Mouse (Mus musculus) kidney, postnatal 4 days (tissue): ENCODE measurements around the gene Tecpr2.

Experiments used
- DNase-seq, 2 experiments: peaks; one replicate each; pipeline ENCODE4 v3.0.0; 2021; ENCODE audit warnings: mixed read lengths in 2 of 2

Tecpr2 gene

DNA sequence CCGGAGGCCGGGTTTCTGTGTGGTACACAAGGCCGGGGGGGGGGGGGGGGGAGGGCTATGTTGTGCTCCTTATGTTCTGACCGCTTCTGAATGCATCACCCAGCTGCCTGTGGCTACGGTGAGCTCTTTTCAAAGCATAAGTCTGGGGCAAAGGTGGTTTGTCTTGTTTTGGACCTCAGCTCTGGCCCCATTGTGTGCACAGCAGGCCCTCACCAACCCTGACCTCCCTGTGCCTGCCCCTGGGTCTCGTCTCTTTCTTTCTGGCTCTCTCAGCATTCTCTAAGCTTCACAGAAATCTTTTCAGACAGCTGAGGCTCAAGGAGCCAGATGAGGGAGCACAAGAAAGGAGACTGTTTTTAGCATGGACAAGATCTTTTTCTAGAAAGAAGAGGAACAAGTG is 23.5 kb upstream of the Tecpr2 start:
- DNase-seq: no peak

DNA sequence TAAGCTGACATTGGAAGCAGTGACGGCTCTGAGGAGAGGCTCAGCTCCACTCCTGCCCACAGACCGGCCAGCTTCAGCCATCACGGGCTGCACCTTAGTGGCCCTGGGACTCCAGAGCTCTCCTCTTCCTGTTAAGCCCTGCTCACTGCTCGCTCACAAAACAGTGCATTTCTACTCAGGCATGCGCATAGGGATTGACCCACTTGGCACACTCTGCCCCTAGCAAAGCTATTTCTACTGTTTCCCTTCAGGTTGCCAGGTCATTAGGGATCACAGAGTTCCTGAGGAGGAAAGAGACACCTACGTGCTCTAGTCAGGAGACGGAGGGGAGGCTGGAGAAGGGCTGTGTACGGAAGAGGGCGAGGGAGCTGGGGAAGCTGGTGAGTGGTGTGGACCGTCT is 23.1 kb upstream of the Tecpr2 start:
- DNase-seq: no peak

GRCm38 (mm10) chr12:110870107-110870506 is 19.0 kb upstream of the Tecpr2 start:
- no peak for DNase-seq

- DNase-seq: no peak
Observed at GRCm38 (mm10) chr12:110871247-110871646, 17.8 kb upstream of the Tecpr2 start.

DNA sequence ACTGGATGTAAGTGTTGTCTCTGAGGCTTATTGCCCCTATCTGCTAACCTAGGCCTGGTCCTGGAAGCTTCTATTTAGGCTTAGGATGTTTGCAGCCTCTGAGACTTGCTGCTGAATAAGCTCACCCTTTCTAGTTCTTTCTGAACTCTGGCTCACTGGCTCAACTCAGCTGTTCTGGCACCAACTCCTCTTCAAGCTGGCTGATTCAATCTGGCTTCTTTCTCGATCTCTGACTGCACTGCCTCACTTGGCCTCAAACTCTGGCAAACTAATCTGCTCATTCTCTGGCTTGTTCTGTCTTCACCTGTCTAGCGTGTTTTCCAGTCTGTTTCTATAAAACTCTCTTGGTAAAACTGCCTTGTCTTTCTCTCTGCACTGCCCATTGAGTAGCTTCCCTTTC is 13.7 kb upstream of the Tecpr2 start:
- no peak for DNase-seq

GRCm38 (mm10) chr12:110882291-110882690 is 6.8 kb upstream of the Tecpr2 start:
- peak; percentile 28 to 37 for DNase-seq

- no peak for DNase-seq
Observed at GRCm38 (mm10) chr12:110885251-110885650, 3.8 kb upstream of the Tecpr2 start.

DNA sequence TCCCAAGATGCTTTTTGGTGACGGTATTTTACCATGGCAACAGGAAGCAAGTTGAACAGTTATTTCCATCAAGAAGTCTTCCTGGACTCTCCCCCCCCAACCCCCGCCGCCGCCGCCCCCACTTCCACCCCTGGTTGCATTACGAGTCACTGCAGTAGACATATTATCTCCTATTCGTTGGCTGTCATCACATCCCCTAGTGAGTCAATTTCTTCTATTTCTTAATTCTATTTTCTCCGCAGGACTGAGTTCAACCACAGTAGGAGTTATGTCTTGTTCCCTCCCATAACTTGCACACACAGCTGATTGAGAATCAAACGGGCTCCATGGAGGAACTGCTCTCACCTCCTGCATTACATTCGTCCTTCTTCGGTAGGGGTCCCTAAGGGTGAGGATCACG is 958 bp upstream of the Tecpr2 start:
- no peak for DNase-seq

DNA sequence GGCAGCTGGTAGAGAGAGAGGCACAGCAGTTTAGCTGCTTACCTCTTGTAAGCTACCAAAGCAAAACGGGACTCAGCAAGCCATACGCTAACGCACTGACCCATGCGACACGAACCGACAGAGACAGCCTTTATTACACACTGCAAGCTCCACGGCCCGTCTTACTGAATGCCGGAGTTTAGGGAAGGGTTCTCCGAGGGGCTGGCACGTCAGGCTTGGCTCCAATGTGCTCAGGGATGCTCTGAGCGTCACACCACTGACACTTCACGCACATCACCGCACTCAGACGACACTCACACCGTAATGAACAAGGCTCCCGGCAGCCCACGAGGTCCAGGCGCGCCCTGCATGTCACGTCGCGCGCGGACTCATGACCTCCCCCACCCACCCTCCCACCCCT is 458 bp upstream of the Tecpr2 start:
- no peak for DNase-seq

DNA sequence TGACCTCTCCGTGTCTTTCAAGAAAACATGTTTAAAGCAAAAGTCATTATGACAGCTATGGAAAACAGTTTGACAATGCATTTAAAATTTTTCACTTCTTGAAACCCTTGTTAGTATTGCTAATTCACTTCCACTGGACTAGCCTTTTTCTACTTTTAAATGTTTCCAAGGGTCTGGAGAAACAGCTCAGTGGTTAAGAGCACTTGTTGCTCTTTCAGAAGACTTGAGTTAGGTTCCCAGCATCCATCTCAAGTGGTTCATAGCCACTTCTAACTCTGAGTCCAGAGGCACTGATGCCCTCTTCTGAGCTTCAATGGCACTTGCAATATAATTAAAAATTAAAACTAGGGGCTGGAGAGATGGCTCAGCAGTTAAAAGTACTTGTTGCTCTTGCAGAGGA is 2.8 kb downstream of the Tecpr2 start:
- no peak for DNase-seq

DNA sequence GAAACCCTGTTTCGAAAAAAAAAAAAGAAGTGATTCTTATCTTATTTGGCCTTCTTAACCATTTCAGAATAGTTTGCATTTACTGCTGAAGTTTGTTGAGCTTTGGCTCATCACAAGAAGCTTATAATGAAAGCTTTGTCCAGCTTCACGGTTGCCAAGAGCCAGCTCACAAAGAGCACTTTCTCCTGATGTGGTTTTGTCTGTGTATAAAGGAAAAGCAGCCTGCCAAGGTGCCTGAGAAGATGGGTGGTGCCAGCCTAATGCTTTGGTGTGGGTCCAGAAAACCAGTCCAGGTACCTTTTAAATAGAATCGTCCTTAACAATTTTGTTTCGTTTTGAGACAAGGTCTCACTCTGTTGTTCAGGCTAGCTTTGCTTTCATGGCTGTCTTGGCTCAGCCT is 13.0 kb downstream of the Tecpr2 start:
- no peak for DNase-seq

GRCm38 (mm10) chr12:110903536-110903935 is 14.5 kb downstream of the Tecpr2 start:
- DNase-seq: peak; percentile 22 to 28

GRCm38 (mm10) chr12:110907845-110908244 is 18.8 kb downstream of the Tecpr2 start:
- DNase-seq: no peak

- no peak for DNase-seq
Observed at GRCm38 (mm10) chr12:110909962-110910361, 20.9 kb downstream of the Tecpr2 start.

GRCm38 (mm10) chr12:110915761-110916160 is 26.7 kb downstream of the Tecpr2 start:
- DNase-seq: no peak

- DNase-seq: no peak
Observed at GRCm38 (mm10) chr12:110920254-110920653, 31.2 kb downstream of the Tecpr2 start.

- no peak for DNase-seq
Observed at GRCm38 (mm10) chr12:110921572-110921971, 32.5 kb downstream of the Tecpr2 start.

- peak; percentile 28 to 33 for DNase-seq
Observed at GRCm38 (mm10) chr12:110932820-110933219, 43.8 kb downstream of the Tecpr2 start.

GRCm38 (mm10) chr12:110935983-110936620 is 47.0 kb downstream of the Tecpr2 start:
- DNase-seq: peak; percentile 85 to 88

- DNase-seq: no peak
Observed at GRCm38 (mm10) chr12:110937496-110937895, 48.4 kb downstream of the Tecpr2 start.

GRCm38 (mm10) chr12:110939385-110939784 is 50.3 kb downstream of the Tecpr2 start:
- no peak for DNase-seq

GRCm38 (mm10) chr12:110940869-110941268 is 51.8 kb downstream of the Tecpr2 start:
- no peak for DNase-seq

DNA sequence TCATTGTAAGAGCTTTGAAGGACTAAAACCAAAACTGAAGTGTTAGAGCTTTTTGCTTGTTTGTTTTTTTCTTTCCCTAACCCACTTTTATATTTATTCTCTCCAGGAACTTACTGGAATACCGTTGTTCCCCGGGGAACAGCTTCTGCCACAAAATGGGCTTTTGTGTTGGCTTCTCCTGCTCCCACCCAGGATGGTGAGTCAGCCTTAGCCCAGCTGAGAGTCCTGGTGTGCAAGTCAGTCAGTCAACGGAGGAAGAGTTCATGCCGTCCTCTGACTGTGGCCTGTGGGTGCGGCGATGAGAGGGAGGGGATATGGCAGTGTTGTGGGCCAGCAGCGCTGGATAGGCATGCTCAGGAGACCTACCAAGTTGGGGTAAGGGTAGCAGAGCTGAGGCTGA is 57.2 kb downstream of the Tecpr2 start:
- DNase-seq: no peak

DNA sequence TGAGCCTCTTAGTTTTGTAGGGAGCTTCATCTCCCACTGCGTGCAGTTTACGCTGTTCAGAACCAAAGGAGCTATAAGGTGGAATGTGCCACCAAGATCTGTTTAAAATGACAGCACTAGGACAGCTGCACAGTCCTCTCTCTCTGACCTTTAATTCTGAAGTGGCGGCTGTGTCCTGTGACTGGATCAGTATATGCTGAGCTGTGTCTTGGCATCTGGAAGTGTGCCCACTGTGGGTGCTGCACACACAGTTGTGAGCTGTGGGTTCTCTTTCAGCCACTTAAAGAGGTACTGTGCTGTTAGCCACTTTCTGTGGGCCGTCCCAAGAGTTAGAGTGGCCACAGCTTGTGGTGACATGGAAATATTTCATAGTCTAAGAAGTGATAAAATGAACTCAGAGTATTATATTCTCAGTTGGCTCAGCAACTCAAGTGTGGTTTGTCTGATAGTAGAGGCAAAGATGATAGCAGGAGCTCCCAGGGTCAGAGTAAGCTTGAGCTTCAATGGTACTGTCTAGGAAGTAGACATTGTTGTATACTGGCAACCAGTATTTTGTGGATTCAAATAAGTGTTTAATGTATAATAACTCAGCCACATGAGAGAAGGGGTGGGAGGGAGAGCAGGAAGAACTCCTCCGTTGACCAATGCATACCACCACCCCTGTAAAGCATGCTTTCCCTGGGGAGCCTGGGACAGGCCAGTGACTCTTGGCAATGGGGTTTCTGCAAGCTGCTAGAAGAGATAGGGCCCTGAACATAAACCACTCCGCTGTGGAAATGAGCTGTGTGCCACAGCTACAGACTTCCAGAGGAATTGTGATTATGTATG is 59.2 kb downstream of the Tecpr2 start:
- DNase-seq: no peak

DNA sequence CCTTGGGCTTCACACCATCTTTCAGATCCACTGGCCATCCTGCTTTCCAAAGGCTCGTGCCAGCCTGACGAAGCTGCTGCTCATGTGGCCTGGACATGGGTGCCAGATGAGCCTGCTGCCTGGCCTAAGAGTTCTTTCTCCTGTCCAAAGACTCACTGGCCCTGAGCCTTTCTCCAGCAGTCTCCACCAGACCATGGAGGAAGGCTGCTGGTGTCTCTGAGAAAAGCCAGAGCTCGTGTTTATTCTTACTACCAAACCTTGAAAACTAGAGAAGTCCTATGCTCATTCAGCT is 59.8 kb downstream of the Tecpr2 start:
- DNase-seq: no peak
